Mouse (Mus musculus) embryonic facial prominence, embryonic 12.5 days (tissue): ENCODE data around the gene Zfp768. TPM values are rescaled to one million over a fixed set of nuclear protein-coding genes. Genes with fewer than 3 reads are reported as not detected.
"Not testable (repeated sequence)": the region's sequence is repeated elsewhere in the genome, so short reads cannot be mapped to it uniquely, and the experiment has no call there.

Experiments used
- ATAC-seq: fragments of 200-750 bp; cut with Nextera tagmentation; 2 replicates; pipeline ENCODE4 v1.8.0; 2017; ENCODE audit not compliant: insufficient number of reproducible peaks, insufficient read depth, low FRiP score, low TSS enrichment
- H3K27ac ChIP-seq: fragments of 300-500 bp; sonication (generic); 2 replicates; pipeline ENCODE4 v1.5.1; 2016; ENCODE audit warnings: mild to moderate bottlenecking
- H3K27me3 ChIP-seq: fragments of 300-500 bp; sonication (generic); 2 replicates; pipeline ENCODE4 v1.6.1; 2016; ENCODE audit warnings: mild to moderate bottlenecking, moderate library complexity
- H3K36me3 ChIP-seq: fragments of 300-500 bp; sonication (generic); 2 replicates; pipeline ENCODE4 v1.6.1; 2016; ENCODE audit warnings: mild to moderate bottlenecking
- H3K4me1 ChIP-seq: fragments of 300-500 bp; sonication (generic); 2 replicates; pipeline ENCODE4 v1.6.1; 2016
- H3K4me2 ChIP-seq: fragments of 300-500 bp; sonication (generic); replicated peaks from 2 replicates; pipeline ENCODE4 v1.6.1; 2016; ENCODE audit warnings: mild to moderate bottlenecking, moderate library complexity
- H3K4me3 ChIP-seq: fragments of 300-500 bp; sonication (generic); 2 replicates; pipeline ENCODE4 v1.5.1; 2016; ENCODE audit warnings: mild to moderate bottlenecking
- H3K9ac ChIP-seq: fragments of 300-500 bp; sonication (generic); 2 replicates; pipeline ENCODE4 v1.6.1; 2016; ENCODE audit warnings: mild to moderate bottlenecking, moderate library complexity
- H3K9me3 ChIP-seq: fragments of 300-500 bp; sonication (generic); 2 replicates; pipeline ENCODE4 v1.6.1; 2016; ENCODE audit warnings: mild to moderate bottlenecking, moderate library complexity
- WGBS: fragments of 180-500 bp; shearing (Covaris S2); methylation state at CpG from one replicate; pipeline ENCODE4 v1.1.7; 2016; 5-methylcytosine and 5-hydroxymethylcytosine counted together
- polyA plus RNA-seq: library from polyadenylated mRNA; unstranded; fragments of >200 nt; fragmentation: Nextera tagmentation; extraction: Ambion mirVana; gene quantifications from 2 replicates; pipeline ENCODE4 v1.2.1, GENCODE M21; 2016

The Zfp768 gene
- 22.3 and 22.5 TPM in 2 replicates for polyA plus RNA-seq

DNA sequence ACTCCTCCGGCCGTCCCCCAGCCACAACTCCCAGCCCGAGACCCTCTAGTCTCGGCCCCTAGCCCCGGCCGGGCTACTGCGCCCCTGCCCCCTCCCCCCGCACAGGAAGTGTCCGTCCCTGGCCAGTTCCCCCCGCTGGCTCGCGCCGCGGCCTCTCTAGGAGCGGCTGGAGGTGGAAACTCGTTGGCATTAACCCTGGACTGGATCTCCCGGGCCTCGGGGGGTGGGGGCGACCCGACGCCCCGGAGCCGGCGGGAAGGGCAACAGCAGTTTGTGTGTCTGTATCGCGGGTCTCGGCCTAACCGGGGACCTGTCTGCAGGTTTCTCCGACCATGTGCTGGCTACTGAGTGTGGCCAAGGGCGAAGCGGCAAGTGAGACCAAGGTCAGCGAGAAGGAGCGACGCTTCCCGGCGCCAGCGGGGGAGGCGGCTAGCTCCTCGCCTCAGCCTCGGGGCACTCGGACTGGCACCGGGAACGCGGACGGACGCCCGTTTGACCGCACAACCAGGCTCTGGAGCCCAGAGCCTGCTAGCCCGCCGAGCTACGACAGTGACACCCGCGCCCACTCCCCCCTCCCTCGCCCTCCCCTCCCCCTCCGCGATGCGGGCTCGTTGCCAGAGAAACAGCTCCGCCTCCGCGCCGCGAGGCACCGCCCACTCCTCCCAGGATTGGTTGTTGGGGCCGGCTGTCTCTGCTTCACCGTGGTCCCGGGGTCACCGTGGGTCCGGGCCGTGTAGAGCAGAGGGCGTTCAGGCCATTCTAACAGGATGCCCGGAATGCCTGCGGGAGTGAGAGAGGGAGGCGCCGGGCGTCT lies at the start of gene Zfp768:
Zfp768 (minus strand) TSS at position 78 of the 814 bp plus-strand sequence.
- Histone ChIP-seq H3K9ac (peak within 1 kb of the TSS; percentile 93), H3K36me3 (peaks cover 29% of the 10 kb centered on the region), H3K27ac (peak within 1 kb of the TSS; percentile 90), H3K9me3 (no peaks in the 10 kb centered on the region), H3K4me1 (peaks cover 12% of the 10 kb centered on the region), H3K4me2 (peak within 1 kb of the TSS; percentile 67), H3K4me3 (peak within 1 kb of the TSS; percentile 89), H3K27me3 (no peaks in the 10 kb centered on the region)
- under 1% methylated on average over 76 of the region's 76 CpGs for WGBS
- peak; percentile 89 for ATAC-seq

DNA sequence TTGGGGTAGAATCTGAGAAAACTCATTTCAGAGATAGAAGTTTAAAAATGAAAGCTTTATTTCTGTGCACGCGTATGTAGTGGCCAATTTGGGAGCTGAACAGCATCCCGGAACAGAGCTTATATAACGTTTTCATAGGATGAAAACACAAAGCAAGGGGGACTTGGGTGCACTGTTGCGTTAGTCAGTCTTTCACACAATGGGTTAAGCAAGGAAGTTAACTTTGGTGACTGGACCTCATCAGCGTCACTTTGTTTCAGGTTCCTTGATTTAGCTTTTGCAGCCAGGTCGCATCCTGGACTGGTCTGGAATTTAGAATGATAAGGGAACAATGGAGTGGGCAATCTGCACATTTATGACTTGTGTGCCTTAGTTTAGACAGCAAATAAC lies 48.5 kb upstream of the Zfp768 start:
- Histone ChIP-seq H3K4me2 (peak overlapping the region; percentile 85), H3K27me3 (no peaks in the 10 kb centered on the region), H3K4me1 (peaks cover 4% of the 10 kb centered on the region), H3K36me3 (peaks cover 11% of the 10 kb centered on the region), H3K4me3 (peak overlapping the region; percentile 72), H3K27ac (peak overlapping the region; percentile 86; the same call in 1 of the 2 replicates), H3K9ac (peak overlapping the region; percentile 35), H3K9me3 (no peaks in the 10 kb centered on the region)
- WGBS: 26% methylated on average over 7 of the region's 7 CpGs
- ATAC-seq: no peak

DNA sequence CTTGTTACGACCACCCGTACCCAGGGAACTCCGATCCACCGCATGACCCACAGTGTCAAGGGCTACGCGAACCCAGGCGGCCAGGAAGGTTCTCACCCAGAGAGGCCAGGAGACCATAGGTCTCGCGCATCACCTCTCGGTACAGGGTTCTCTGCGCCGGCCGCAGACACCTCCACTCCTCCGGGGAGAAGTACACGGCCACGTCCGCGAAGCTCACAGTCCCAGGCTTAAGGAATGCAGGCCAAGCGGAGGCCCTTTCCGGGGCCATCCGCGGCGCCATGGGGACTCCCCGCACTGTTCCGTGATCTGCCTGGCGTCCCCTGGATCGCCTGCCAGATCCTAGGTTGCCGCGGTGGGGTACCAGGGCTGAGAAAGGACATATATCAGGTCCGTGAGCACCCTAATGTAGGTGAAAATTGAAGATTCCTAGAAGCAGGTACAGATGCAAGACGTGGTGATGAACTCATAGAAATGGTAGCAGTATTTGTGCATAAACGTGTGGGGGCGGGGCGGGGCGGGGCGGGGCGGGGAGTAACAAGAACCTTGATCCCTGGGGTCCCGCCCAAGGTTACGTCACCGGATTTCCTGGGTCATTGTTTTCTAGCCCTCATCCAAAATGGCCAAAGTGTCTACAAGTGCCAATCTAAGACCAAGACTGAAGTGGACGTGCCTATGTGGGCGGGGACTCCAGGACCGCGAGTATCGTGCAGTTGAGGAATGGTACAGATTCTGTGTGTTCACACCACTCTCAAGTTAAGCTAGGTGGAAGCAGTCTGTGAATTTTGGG lies 48.0 kb upstream of the Zfp768 start, which contains the start of gene E430018J23Rik:
E430018J23Rik (minus strand) TSS at position 473 of the 787 bp plus-strand sequence.
- Histone ChIP-seq H3K9ac (peak within 1 kb of the TSS; percentile 76), H3K4me2 (peak within 1 kb of the TSS; percentile 85), H3K9me3 (no peaks in the 10 kb centered on the region), H3K27me3 (no peaks in the 10 kb centered on the region), H3K27ac (peak within 1 kb of the TSS; percentile 86), H3K4me3 (peak within 1 kb of the TSS; percentile 72), H3K4me1 (peaks cover 4% of the 10 kb centered on the region), H3K36me3 (peaks cover 11% of the 10 kb centered on the region)
- ATAC-seq: peak; percentile 81
- under 1% methylated on average over 45 of the region's 45 CpGs for WGBS

DNA sequence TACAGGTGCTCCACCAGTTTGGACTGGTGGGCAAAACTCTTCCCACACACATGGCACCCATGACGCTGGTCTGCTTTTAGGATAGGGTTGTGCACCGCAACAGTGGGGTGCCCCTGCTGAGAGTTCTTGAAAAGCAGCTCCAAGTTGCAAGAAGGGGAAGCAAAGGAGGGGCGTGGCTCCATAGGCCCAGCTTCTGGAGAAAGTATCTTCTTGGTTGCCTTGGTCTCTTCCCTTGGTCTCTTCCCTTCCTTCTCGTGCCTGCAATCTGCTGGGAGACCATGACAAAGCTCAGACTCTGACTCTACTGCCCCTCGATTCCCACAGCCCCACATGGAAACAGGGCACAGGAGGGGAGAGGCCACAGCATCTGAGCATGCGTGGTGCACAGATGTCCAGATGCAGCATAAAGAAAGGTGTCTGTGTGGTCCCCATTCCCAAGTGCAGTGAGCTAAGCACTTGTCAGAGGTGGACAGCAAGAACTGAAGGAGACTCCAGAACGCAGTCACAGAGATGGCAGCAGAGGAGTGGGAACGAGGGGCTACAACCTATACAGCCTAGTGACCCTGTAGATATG lies 46.9 kb upstream of the Zfp768 start:
- H3K9me3 ChIP-seq: no peaks in the 10 kb centered on the region
- H3K4me3 ChIP-seq: peak overlapping the region; percentile 72
- ATAC-seq: no peak
- H3K27me3 ChIP-seq: no peaks in the 10 kb centered on the region
- 81% methylated on average over 8 of the region's 8 CpGs for WGBS
- H3K4me2 ChIP-seq: peak overlapping the region; percentile 85
- peaks cover 4% of the 10 kb centered on the region for H3K4me1 ChIP-seq
- peaks cover 11% of the 10 kb centered on the region for H3K36me3 ChIP-seq
- H3K9ac ChIP-seq: peak overlapping the region; percentile 76
- H3K27ac ChIP-seq: no peak overlapping the region

DNA sequence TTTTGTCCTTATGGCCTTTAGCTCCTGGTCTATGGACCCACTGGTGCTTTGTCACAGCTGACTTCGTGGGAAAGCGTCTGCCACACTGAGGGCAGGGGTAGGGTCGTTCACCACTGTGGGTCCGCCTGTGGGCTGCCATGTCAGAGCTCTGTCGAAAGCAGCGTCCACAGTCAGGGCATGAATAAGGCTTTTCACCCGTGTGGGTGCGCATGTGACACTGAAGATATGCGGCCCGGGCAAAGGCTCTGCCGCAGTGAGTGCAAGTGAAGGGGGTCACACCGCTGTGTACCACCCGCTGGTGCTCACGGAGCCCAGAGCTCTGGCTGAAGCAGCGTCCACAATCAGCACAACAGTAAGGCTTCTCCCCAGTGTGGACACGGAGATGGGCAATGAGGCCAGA lies 46.1 kb upstream of the Zfp768 start:
- no peaks in the 10 kb centered on the region for H3K27me3 ChIP-seq
- H3K4me1 ChIP-seq: peaks cover 4% of the 10 kb centered on the region
- WGBS: 95% methylated on average over 16 of the region's 16 CpGs
- no peak overlapping the region for H3K9ac ChIP-seq
- H3K9me3 ChIP-seq: no peaks in the 10 kb centered on the region
- no peak overlapping the region for H3K27ac ChIP-seq
- peaks cover 11% of the 10 kb centered on the region for H3K36me3 ChIP-seq
- no peak for ATAC-seq
- H3K4me2 ChIP-seq: no peak overlapping the region
- H3K4me3 ChIP-seq: no peak overlapping the region

DNA sequence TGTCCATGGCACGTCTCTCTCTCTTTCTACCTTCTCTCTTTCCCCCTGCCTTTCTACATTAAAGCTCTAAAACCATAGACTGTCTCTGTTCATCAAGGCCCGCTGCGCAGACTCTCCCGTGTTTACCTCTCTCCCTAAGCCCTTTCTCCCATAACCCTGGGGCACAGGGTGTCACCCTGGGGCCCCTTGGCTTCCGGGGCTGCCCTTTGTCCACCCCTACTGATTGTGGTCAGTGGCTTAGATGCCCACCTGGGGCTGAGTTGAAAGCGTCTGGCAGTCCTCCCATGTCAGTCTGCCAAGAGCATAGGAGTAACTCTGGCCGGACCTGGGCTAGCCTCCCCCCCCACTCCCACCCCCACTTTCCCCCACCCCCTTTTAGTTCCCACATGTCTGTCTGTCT lies 44.9 kb upstream of the Zfp768 start:
- Histone ChIP-seq H3K27me3 (no peaks in the 10 kb centered on the region), H3K4me3 (no peak overlapping the region), H3K4me2 (no peak overlapping the region), H3K36me3 (peaks cover 15% of the 10 kb centered on the region), H3K27ac (no peak overlapping the region), H3K4me1 (peaks cover 4% of the 10 kb centered on the region), H3K9ac (no peak overlapping the region), H3K9me3 (no peaks in the 10 kb centered on the region)
- WGBS: 77% methylated on average over 7 of the region's 7 CpGs
- no peak for ATAC-seq

DNA sequence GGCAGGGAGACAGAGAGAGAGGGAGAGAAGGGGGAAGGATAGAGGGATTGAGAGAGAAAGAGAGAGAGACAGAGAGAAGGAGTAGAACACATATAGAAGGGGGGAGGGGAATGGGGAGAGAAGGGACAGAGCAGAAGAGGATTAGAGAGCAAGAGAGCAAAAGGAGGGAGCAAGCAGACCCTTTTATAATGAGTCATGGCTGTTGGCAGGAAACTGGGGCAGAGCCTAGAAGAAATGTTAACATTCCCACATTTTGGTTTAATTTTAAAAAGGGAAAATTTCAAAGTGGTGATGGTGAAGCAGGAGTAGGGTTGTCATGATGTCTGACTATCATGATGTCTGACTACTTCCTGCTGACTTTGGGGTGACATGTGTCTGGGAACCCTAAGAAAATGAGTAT lies 42.8 kb upstream of the Zfp768 start:
- H3K9me3 ChIP-seq, ATAC-seq, H3K27me3 ChIP-seq, H3K4me3 ChIP-seq, H3K4me1 ChIP-seq, H3K27ac ChIP-seq, H3K4me2 ChIP-seq, H3K9ac ChIP-seq: not testable (repeated sequence)
- H3K36me3 ChIP-seq: peaks cover 27% of the 10 kb centered on the region

DNA sequence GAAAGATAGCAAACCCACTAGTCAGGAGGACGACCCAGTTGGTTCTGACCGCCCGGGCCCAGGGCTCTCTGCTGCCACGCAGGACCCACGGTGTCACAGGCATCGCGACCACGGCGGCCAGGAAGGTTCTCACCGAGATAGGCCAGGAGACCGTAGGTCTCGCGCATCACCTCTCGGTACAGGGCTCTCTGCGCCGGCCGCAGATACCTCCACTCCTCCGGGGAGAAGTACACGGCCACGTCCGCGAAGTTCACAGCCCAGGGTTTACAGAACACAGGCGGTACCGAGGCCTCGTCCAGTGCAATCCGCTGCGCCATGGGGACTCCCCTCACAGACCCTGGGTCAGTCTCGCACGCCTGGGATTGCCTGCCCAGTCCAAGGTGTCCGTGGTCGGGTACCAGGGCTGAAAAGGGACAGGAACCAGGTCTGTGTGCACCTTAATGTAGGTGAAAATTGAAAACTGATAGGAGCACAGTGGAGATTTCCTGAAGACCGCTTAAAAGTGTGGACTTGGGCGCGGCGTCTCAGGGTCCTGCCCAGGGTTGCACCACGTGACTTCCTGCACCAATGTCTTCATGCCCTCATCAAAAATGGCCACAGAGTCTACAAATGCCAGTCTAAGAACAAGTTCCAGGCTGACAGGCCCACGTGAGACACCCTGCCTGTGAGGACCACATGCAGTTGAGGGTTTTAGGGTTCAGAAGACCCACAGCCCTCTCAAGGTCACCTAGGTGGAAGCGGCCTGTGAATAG lies 41.4 kb upstream of the Zfp768 start, which contains the start of gene 9130019O22Rik:
9130019O22Rik (minus strand) TSS at position 526 of the 752 bp plus-strand sequence.
- Histone ChIP-seq H3K4me3 (peak within 1 kb of the TSS; percentile 48), H3K9me3 (peaks cover 8% of the 10 kb centered on the region; the same call in 1 of the 2 replicates), H3K27ac (no peak within 1 kb of the TSS), H3K27me3 (no peaks in the 10 kb centered on the region), H3K36me3 (peaks cover 32% of the 10 kb centered on the region), H3K9ac (peak within 1 kb of the TSS; percentile 52), H3K4me2 (peak within 1 kb of the TSS; percentile 65), H3K4me1 (no peaks in the 10 kb centered on the region)
- WGBS: 17% methylated on average over 38 of the region's 38 CpGs
- ATAC-seq: peak; percentile 70

DNA sequence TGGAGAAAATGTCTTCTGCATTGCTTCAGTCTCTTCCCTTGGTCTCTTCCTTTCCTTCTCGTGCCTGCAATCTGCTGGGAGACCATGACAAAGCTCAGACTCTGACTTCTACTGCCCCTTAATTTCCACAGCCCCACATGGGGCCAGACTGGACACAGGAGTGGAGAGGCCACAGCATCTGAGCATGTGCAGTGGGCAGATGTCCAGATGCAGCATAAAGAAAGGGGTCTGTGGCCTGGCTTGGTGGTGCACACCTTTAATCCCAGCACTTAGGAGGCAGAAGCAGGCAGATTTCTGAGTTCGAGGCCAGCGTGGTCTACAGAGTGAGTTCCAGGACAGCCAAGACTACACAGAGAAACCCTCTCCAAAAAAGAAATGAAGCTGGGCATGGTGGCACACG lies 40.2 kb upstream of the Zfp768 start:
- H3K36me3 ChIP-seq: peaks cover 24% of the 10 kb centered on the region
- ATAC-seq, H3K4me1 ChIP-seq, H3K9me3 ChIP-seq, H3K4me3 ChIP-seq, H3K9ac ChIP-seq, H3K27me3 ChIP-seq, H3K27ac ChIP-seq, H3K4me2 ChIP-seq: not testable (repeated sequence)
- WGBS: 93% methylated on average over 4 of the region's 4 CpGs

DNA sequence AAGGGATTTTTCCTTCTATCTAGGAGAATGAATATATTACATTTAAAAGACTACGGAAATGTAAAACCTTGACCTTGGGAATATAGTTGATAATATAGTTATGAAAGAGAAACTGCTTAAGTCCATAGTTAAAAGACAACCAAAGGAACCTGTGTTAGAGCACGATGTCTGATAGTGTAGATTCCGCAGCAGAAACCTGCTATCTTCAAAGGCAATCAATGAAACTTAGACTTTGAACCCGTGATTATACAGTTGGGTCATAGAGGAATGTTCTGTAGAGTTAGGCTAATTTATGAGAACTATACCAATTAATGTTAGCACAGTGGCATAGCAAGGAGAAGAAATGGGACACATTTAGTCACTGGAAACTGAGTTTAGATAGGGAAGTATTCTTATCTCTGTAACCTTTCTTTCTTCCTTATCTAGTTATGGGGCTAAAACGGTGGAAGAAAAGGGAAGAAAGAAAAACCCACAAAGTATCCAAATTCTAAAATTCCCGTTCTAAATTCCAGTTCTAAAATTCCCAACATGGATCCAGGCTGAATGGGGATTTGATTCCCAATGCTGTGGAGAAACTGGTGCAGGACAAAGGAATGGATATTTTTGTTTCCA lies 33.0 kb upstream of the Zfp768 start:
- Histone ChIP-seq H3K4me3 (no peak overlapping the region), H3K27me3 (no peaks in the 10 kb centered on the region), H3K4me1 (no peaks in the 10 kb centered on the region), H3K27ac (no peak overlapping the region), H3K9me3 (no peaks in the 10 kb centered on the region), H3K36me3 (peaks cover 16% of the 10 kb centered on the region), H3K9ac (no peak overlapping the region), H3K4me2 (no peak overlapping the region)
- no peak for ATAC-seq
- WGBS: 77% methylated on average over 6 of the region's 6 CpGs
